Mouse (Mus musculus): ENCODE measurements around the gene Gm28308.

DNA sequence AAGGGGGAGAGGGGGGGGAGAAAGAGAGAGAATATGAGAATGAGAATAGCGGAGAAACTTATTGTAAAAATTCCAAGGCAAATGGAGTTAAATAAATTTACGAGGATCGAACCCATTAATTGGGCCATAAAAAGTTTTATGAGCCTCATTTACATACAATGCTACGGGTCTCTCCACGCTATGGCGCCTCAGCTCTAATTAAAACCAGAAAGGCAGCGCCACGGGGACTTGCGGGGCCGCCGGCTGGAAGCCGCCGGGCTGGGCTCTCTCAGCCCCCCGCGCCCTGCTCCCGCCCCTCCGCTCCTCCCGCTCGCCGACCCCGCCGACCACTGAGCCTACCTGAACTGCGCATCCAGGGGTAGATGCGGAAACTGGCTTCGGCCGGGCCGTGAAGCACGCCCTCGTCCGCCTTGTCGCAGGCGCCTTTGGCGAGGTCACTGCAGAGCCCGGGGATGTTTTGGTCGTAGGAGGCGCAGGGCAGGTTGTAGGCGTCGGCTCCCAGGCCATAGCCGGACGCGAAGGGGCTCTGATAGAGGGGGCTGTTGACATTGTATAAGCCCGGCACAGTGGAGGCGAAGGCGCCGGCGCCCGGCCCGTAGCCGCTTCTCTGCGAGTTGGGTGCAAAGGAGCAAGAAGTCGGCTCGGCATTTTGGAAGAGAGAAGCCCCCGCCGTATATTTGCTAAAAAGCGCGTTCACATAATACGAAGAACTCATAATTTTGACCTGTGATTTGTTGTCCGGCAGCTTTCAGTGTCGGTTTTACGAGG, 3.7 kb upstream of the Gm28308 start:
- TF ChIP-seq CTCF (IDR thresholded peaks at IDR 0.05 in 2 of 3, conservative IDR thresholded peaks at IDR 0.05 in 1 of 3; ENCODE audit: control insufficient read depth in 1 of 3, insufficient read depth in 1 of 3, low read depth in 2 of 3, low read length in 3 of 3, poor library complexity in 1 of 3, severe bottlenecking in 1 of 3) (no peak), TBP (IDR thresholded peaks at IDR 0.05; ENCODE audit: low read depth, low read length) (no peak), MEF2A (IDR thresholded peaks at IDR 0.05; ENCODE audit: extremely low read depth, insufficient replicate concordance, low read depth, low read length, poor library complexity, severe bottlenecking) (no peak), POLR2A (IDR thresholded peaks at IDR 0.05; ENCODE audit: control insufficient read depth in 1 of 2, insufficient read depth in 1 of 2, low read depth in 1 of 2, low read length in 2 of 2, poor library complexity in 1 of 2) (no peak), MAZ (IDR thresholded peaks at IDR 0.05; ENCODE audit: low read depth, low read length) (no peak), GATA1 (IDR thresholded peaks at IDR 0.05; ENCODE audit: low read depth, low read length) (no peak), CHD2 (IDR thresholded peaks at IDR 0.05; ENCODE audit: low read length) (no peak), EP300 (IDR thresholded peaks at IDR 0.05; ENCODE audit: low read depth in 1 of 2, low read length in 2 of 2) (no peak)
